Mouse (Mus musculus) hindbrain, embryonic 11.5 days (tissue): ENCODE measurements at regions not wholly inside any gene's neighbourhood (a gene's known extent, or its start where the extent isn't known, plus 50 kb on each side); places are given as distances from the start of the nearest gene placed in this dataset.
"Not testable (repeated sequence)": the region's sequence is repeated elsewhere in the genome, so short reads cannot be mapped to it uniquely, and the experiment has no call there.

Source experiments
- ATAC-seq: fragments of 200-750 bp; cut with Nextera tagmentation; 2 replicates; pipeline ENCODE4 v1.8.0; 2017; ENCODE audit warnings: mild to moderate bottlenecking, moderate TSS enrichment, moderate library complexity; ENCODE audit not compliant: low FRiP score
- DNase-seq: peaks from one replicate; pipeline ENCODE4 v3.0.0-alpha.2; 2015; ENCODE audit warnings: low spot score
- H3K27ac ChIP-seq: fragments of 300-500 bp; sonication (generic); 2 replicates; pipeline ENCODE4 v1.5.1; 2014; ENCODE audit warnings: mild to moderate bottlenecking, low read depth, low read length
- H3K27me3 ChIP-seq: fragments of 300-500 bp; sonication (generic); 2 replicates; pipeline ENCODE4 v1.6.1; 2014; ENCODE audit warnings: mild to moderate bottlenecking, low read length, moderate library complexity, mixed read lengths; ENCODE audit not compliant: control insufficient read depth, insufficient read depth
- H3K36me3 ChIP-seq: fragments of 300-500 bp; sonication (generic); 2 replicates; pipeline ENCODE4 v1.6.1; 2014; ENCODE audit warnings: mild to moderate bottlenecking, low read length, moderate library complexity, mixed read lengths; ENCODE audit not compliant: control insufficient read depth, insufficient read depth
- H3K4me1 ChIP-seq: fragments of 300-500 bp; sonication (generic); replicated peaks from 2 replicates; pipeline ENCODE4 v1.6.1; 2014; ENCODE audit warnings: low read length, mixed read lengths; ENCODE audit not compliant: control insufficient read depth, insufficient read depth
- H3K4me2 ChIP-seq: fragments of 300-500 bp; sonication (generic); replicated peaks from 2 replicates; pipeline ENCODE4 v1.6.1; 2014; ENCODE audit warnings: mild to moderate bottlenecking, low read depth, low read length
- H3K4me3 ChIP-seq: fragments of 300-500 bp; sonication (generic); 2 replicates; pipeline ENCODE4 v1.5.1; 2014; ENCODE audit warnings: low read depth, low read length
- H3K9ac ChIP-seq: fragments of 300-500 bp; sonication (generic); 2 replicates; pipeline ENCODE4 v1.6.1; 2014; ENCODE audit warnings: low read depth, low read length
- H3K9me3 ChIP-seq: fragments of 300-500 bp; sonication (generic); 2 replicates; pipeline ENCODE4 v1.6.1; 2016; ENCODE audit warnings: low read length; ENCODE audit not compliant: control insufficient read depth
- WGBS: fragments of 180-500 bp; shearing (Covaris S2); extraction: QIAGEN DNeasy Blood & Tissue Kit; methylation state at CpG from one replicate; pipeline ENCODE4 v1.1.7; 2014; 5-methylcytosine and 5-hydroxymethylcytosine counted together

GRCm38 (mm10) chr13:85897656-85898055, 149.0 kb downstream of the Cox7c start:
- Histone ChIP-seq H3K4me1 (no peaks in the 10 kb centered on the region), H3K4me2 (no peak overlapping the region), H3K27me3 (no peaks in the 10 kb centered on the region), H3K4me3 (no peak overlapping the region), H3K9me3 (no peaks in the 10 kb centered on the region), H3K9ac (no peak overlapping the region), H3K27ac (no peak overlapping the region), H3K36me3 (no peaks in the 10 kb centered on the region)
- 89% methylated on average over 2 of the region's 2 CpGs for WGBS
- DNase-seq (no peak), ATAC-seq (no peak)

GRCm38 (mm10) chr13:85895141-85895540, 151.6 kb downstream of the Cox7c start:
- no peaks in the 10 kb centered on the region for H3K27me3 ChIP-seq
- no peak overlapping the region for H3K27ac ChIP-seq
- DNase-seq (peak; percentile 5), ATAC-seq (peak; percentile 32; the same call in 1 of the 2 replicates)
- no peak overlapping the region for H3K4me3 ChIP-seq
- H3K4me2 ChIP-seq = no peak overlapping the region
- no peaks in the 10 kb centered on the region for H3K4me1 ChIP-seq
- WGBS = 38% methylated on average over 8 of the region's 8 CpGs
- no peak overlapping the region for H3K9ac ChIP-seq
- H3K36me3 ChIP-seq = no peaks in the 10 kb centered on the region
- no peaks in the 10 kb centered on the region for H3K9me3 ChIP-seq

DNA sequence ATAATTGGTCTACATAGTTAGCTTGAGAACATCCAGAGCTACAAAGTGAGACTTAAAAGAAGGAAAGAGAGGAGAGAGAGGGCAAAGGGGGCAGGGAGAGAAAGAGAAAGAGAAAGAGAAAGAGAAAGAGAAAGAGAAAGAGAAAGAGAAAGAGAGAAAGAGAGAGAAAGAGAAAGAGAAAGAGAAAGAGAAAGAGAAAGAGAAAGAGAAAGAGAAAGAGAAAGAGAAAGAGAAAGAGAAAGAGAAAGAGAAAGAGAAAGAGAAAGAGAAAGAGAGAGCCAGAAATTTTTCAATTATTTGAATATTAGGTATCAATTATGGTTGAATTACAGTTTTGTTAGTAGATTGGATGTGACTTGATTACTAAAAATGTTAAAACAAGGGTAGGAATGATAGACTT, 156.9 kb downstream of the Cox7c start:
- H3K9me3 ChIP-seq, H3K4me2 ChIP-seq, H3K27me3 ChIP-seq, H3K4me3 ChIP-seq, H3K9ac ChIP-seq, H3K36me3 ChIP-seq, ATAC-seq, H3K27ac ChIP-seq, DNase-seq, H3K4me1 ChIP-seq: not testable (repeated sequence)

- Histone ChIP-seq H3K27ac (no peak overlapping the region), H3K36me3 (no peaks in the 10 kb centered on the region), H3K9ac (no peak overlapping the region), H3K4me2 (no peak overlapping the region), H3K9me3 (no peaks in the 10 kb centered on the region), H3K4me3 (no peak overlapping the region), H3K27me3 (no peaks in the 10 kb centered on the region), H3K4me1 (no peaks in the 10 kb centered on the region)
- DNase-seq = no peak
- no peak for ATAC-seq
- WGBS = 79% methylated on average over 2 of the region's 2 CpGs
These were observed 163.9 kb downstream of the Cox7c start for GRCm38 (mm10) chr13:85882817-85883216.

- no peaks in the 10 kb centered on the region for H3K9me3 ChIP-seq
- no peak overlapping the region for H3K4me2 ChIP-seq
- DNase-seq (no peak), ATAC-seq (no peak)
- H3K27me3 ChIP-seq = no peaks in the 10 kb centered on the region
- WGBS = 85% methylated on average over 2 of the region's 2 CpGs
- no peaks in the 10 kb centered on the region for H3K4me1 ChIP-seq
- no peak overlapping the region for H3K9ac ChIP-seq
- H3K36me3 ChIP-seq = no peaks in the 10 kb centered on the region
- no peak overlapping the region for H3K27ac ChIP-seq
- no peak overlapping the region for H3K4me3 ChIP-seq
These were observed 183.0 kb downstream of the Cox7c start for GRCm38 (mm10) chr13:85863745-85864144.

GRCm38 (mm10) chr13:85848276-85848675, 198.4 kb downstream of the Cox7c start:
- DNase-seq (no peak), ATAC-seq (no peak)
- Histone ChIP-seq H3K27ac (no peak overlapping the region), H3K9ac (no peak overlapping the region), H3K36me3 (no peaks in the 10 kb centered on the region), H3K27me3 (no peaks in the 10 kb centered on the region), H3K4me3 (no peak overlapping the region), H3K9me3 (no peaks in the 10 kb centered on the region), H3K4me2 (no peak overlapping the region), H3K4me1 (no peaks in the 10 kb centered on the region)

- H3K4me2 ChIP-seq = no peak overlapping the region
- no peaks in the 10 kb centered on the region for H3K27me3 ChIP-seq
- 89% methylated on average over 1 of the region's 1 CpGs for WGBS
- no peaks in the 10 kb centered on the region for H3K9me3 ChIP-seq
- ATAC-seq (no peak), DNase-seq (no peak)
- H3K27ac ChIP-seq = no peak overlapping the region
- H3K9ac ChIP-seq = no peak overlapping the region
- H3K4me3 ChIP-seq = no peak overlapping the region
- H3K36me3 ChIP-seq = no peaks in the 10 kb centered on the region
- H3K4me1 ChIP-seq = no peaks in the 10 kb centered on the region
These were observed 216.8 kb downstream of the Cox7c start for GRCm38 (mm10) chr13:85829894-85830293.
